Mouse (Mus musculus) mature B cell (primary cell): ENCODE measurements around the gene Lsm7.
"Not testable (repeated sequence)": the region's sequence is repeated elsewhere in the genome, so short reads cannot be mapped to it uniquely, and the experiment has no call there.

Source experiments
- in situ Hi-C: fragments of 300-500 bp; cut with MboI; formaldehyde crosslinking; loops from 2 replicates; pipeline ENCODE4 v1.14.3; 2019

Lsm7 gene

DNA sequence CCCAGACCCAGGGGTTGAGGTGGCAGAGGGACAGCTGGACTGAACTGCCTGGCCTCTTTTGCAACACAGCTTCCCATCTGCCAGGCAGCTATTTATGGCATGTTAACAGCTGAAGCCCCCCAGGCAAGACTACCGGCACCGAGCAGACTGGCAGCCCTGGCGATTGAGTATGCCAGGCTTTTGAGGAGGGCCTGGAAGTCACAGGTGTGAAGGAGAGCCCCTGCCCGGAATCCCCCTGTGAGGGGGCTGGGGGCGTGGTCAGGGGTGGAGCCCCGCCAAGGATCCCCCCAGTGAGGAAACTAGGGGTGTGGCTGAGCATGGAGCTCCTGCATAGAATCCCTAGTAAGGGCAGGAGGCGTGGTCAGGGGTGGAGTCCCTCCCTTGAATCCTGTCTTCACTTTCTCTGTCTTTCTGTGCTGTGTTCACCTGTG is 18.0 kb downstream of the Lsm7 start:
- in situ Hi-C loops = no loop called here

DNA sequence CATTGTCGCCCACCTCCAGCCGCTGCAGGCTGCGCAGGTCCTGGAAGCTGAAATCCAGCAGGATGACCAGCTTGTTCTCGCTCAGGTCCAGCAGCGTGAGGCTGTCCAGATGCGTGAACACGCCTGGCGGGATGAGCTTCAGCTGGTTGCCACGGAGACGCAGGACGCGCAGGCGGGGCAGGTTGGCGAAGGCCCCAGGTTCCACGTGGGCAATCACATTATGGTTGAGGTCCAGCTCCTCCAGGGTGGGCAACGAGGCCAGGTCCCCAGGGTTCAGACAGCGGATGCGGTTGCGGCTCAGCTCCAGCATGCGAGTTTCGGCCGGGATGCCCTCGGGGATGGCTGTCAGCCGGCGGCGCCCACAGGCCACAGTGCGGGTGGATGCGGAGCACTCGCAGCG is 19.4 kb downstream of the Lsm7 start:
- in situ Hi-C loops = no loop called here

DNA sequence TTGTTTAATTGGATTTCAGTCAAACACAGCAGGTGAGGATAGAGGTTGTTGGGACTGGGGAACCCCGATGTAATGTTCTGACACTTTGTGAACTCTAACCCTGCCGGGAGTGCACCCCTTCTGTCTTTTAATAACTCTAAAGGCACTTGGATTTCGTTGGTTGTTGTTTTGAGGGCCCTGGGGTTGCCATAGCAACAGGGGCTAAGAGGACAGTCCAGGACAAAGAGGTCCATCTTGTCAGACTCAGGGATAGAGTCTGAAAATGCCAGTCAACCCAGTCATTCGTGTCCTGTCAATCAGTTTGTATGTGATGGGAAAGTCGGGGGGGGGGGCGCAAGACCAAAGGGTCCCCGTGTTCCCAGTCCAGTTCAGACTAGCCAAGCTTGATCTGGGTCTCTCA is 22.2 kb downstream of the Lsm7 start:
- in situ Hi-C loops = no loop called here

DNA sequence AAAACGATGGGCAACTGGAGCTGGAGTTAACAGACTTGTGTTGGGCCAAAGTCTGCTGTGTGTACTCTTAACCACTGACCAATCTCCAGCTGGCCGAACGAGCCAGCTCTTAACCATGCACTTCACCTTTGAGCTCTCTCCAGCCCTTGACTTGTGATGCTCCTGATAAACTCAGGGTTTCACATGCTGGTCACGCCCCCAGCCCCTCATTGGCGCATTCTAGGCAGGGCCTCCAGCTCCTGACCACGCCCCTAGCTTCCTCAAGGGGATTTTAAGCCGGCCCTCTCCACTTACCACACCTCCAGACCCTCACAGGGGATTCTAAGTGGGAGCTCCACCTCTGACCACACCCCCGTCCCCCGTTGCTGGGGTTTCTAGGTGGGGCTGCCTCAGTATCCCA is 23.9 kb downstream of the Lsm7 start:
- in situ Hi-C loops = no loop called here

DNA sequence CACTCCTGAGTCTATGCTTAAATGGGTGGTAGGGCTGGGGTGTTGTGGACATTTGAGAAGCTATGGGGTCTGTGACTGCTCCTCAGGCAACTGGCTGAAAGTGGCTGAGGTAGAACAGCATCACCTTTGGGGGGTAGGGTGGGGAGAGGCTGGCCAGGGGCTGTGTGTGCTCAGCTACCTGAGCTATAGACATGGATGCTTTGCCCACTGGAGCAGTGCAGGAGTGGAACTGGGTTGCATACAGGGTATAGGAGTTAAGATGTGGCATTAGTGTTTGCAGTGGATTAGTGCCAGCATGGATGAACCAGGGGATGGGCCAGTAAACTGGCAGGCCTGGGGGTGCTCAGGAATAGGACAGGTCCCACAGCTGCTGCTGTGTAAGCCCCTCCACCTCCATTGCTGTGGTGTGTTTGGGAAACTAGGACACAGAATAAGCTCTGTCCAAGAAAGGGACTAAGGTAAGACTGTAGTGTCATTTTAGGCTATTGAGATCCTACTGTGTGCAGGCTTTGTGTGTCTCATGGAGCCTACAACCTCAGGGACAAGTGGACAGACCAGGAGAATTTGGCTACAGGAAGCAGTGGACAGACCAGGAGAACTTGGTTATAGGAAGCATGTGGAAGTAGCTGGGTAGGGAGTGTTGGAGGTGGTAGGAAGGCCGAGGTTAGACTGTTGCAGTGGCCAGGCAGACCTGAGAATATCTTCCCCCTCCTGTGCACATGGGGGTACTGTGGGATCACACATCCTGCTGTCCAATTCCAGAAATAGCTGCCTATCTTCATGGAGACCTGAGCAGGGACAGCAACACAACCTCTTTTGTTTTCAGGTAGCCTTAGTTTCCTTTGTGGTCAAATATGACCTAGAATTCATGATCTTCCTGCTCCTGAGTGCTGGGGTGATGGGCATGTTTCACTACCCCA is 25.4 kb downstream of the Lsm7 start:
- in situ Hi-C loops = no loop called here

DNA sequence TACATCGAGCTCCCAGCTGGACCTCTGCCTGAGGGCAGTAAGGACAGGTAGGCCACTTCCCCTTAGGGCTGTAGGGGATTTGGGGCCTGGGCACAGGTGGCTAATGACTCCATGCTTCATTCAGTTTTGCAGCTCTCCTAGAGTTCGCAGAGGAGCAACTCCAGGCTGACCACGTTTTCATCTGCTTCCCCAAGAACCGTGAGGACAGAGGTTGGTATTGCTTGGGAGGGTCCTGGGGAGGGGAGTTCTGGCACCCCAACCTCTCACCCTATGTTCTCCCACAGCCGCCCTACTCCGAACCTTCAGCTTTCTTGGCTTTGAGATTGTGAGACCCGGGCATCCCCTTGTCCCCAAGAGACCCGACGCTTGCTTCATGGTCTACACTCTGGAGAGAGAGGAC is 26.4 kb downstream of the Lsm7 start:
- in situ Hi-C loops = not testable (repeated sequence)

DNA sequence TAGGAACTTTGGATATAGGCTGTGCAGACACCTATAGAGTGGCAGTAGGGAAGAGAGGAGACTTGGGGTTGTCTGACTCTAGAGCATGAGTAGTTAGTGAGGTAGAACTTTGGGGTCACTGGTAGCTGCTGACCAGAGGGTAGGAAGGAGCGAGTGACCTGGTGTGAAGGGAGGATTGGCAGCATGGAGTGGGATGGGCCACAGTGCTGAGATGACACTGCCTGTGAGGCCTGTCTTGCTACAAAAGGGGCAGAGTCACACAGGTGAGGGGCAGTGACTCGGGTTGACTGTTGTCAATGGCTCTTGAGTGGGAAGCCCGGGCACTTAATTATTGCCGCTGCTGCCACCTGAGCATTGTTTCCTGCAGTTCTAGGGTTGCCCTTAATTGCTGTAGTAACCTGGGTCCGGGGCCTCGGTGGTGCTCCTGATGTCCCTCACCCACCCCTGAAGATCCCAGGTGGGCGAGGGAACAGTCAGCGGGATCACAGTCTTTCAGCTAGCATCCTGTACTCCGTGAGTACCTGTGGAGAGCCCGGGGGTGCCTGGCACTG is 27.1 kb downstream of the Lsm7 start:
- in situ Hi-C loops = no loop called here

DNA sequence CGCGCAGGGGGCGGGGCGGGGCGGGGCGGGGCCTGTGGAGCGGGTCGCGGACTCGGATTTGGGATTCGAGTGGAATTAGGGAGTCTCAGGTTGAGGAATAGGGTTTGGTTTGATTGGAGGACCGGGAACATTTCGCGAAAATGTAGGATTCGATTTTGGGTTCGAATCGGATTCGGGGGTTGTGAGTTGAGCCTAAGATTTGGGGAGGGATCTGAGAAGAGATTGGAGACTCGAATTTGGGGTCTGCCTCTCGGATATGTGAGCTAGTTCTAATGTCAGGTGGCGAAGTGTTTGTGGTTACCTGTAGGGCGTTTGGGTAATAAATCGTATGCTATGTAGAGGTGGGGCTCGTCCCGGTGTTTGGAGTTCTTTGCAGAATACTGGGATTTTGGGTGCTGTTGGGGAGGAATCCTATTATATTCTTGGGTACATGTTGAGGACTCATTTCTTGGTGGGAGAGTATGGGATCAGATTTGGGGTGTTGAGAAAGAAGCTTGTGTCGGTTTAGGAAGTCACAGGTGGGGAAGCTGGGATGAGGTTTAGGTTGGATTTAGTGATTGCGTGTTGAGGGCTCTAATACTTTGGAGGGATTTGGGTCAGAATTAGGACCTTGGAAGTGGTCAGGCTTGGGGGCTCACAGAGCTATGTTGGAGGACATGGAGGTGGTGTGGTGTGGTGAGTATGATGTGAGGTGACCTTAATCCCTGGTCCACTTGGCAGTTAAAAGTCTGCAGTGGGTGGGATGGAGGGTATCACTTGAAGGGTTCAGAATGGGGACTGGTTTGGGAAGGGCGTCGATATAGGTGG is 27.7 kb downstream of the Lsm7 start:
- in situ Hi-C loops = no loop called here

DNA sequence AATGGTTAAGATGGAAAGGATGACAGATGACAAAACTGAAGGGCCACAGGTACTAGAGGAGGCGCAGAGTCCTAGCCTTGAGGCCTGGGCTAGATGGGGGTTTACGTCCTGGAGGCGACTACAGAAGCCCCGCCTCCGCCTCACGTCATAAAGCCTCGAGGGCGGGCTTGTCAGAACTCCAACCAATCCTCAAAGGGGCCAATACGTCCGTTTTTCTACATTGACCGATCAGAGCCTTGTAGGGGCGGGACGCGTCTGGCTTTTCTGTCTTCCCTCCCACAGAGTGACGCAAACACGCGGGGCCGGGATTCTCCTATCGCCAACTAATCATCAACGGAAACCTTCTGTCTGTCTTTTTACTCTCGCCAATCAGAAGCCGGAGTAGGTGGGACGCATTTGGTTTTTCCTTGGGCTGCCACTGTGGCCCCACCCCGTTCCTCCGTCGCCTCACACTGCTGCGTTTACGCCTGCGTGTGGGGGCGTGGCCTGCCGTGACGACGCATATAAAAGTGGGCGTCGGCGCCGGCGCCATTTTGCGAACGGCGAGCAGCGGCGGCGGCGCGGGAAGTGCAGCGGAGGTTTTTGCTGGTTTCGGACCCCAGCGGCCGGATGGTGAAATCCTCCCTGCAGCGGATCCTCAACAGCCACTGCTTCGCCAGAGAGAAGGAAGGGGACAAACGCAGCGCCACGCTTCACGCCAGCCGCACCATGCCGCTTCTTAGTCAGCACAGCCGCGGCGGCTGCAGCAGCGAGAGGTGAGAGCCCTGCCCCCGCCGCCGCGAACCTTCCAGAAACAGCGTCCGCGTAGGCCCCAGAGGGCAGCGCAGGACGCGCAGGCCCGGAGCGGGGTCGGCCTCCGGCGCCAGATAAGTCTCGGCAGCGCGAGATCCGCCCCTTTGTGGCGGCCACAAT is 28.6 kb downstream of the Lsm7 start, which contains the start of gene Oaz1:
Oaz1 (plus strand) TSS at position 506 of the 912 bp plus-strand sequence.
- in situ Hi-C loops = no loop called here

DNA sequence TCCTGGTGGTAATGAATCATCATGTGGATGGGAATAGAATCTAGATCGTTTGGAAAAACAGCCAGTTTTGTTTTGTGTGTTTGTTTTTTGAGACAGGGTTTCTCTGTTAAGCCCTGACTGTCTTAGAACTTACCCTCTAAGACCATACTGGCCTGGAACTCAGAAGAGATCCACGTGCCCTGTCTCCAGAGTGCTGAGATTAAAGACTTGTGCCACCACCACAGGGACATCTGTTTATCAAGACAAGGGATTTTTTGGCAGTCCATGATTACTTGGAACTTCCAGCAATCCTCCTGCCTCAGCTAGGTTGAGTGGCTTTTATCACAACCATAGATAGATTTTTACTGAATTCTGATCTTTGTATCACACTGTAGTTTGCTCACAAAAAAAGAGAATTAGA is 30.2 kb downstream of the Lsm7 start:
- in situ Hi-C loops = loop anchor here (5.0 kb wide), 1 partner anchor 52 kb away; no protein-coding TSS in a partner anchor

DNA sequence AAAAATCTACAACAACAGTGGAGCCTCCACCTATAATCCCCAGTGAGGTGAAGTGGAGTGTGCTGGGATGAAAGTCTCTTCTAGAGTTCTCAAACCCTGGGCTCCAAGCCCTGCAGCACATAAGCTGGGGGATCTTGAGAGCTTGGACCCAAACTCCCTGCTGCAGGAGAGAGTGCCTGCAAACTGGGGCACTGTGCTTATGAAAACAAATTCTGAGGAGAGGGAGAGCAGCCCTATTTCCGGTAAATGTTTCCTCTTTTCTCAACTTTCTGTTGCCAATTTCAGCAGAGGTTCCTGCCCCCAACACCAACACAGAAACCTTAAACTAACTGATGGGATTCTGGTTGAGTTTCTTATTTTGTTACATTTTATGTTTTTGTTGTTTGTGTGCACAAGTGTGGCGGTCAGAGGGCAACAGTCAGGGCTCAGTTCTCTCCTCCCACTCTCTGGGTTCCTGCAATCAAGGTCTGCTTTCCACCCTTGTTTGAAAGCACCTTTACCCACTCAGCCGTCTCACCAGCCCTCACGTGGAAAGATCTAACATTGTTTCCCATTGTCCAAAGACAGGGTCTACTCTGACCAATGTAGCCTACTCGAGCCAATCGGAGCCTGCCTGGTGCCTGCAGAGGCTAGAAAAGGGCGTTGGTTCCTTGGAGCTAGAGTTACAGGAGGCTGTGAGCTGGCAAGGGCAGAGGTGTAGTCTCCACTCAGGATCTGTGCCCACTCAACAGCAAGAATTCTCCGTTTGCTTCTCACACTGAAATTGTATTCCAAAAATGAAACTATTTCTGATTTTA is 31.0 kb downstream of the Lsm7 start:
- in situ Hi-C loops = loop anchor here (5.0 kb wide), 1 partner anchor 53 kb away; no protein-coding TSS in a partner anchor

DNA sequence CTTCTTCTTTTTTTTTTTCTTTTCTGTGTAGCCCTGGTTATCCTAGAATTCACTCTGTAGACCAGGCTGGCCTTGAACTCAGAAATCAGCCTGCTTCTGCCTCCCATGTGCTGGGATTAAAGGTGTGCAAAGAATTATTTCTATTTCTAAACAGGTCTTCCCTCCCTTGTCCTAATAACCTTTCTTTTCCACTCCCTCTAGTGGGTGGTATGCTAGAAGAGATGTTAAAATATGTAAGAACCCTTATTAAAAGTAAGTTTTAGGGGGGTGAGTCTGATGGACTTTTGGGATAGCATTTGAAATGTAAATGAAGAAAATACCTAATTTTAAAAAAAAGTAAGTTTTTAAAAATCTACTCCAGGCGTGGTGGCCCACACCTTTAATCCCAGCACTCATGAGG is 31.7 kb downstream of the Lsm7 start:
- in situ Hi-C loops = loop anchor here (5.0 kb wide), 1 partner anchor 54 kb away; no protein-coding TSS in a partner anchor

DNA sequence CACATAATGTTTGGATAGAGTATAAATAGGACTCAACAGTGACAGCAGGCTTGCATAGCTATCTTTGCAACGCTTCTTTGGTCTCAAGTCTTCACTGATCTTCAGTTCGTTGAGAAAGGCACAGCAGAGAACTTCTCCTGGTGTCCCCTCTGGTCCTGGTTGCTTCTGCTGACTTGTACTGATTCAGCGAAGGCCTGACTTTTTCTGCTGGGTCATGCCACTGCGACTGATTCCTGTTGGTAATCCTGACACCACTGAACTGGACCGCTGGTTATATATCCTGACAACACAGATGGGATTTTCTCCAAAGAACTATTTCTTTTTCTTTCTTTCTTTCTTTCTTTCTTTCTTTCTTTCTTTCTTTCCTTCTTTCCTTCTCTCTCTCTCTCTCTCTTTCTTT is 32.5 kb downstream of the Lsm7 start:
- in situ Hi-C loops = loop anchor here (5.0 kb wide), 1 partner anchor 55 kb away; no protein-coding TSS in a partner anchor

DNA sequence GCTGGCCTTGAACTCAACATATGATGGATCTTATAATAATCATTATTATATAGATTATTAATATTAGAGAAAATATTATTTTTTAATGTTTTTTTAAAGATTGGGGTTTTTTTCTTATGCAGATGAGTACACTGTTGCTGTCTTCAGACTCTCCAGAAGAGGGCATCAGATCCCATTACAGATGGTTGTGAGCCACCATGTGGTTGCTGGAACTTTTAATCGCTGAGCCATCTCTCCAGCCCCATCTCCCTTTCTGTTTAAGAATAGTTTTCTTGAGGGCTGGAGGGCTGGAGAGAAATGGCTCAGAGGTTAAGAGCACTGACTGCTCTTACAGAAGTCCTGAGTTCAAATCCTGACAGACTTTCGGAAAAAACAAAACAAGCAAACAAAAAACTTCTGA is 33.0 kb downstream of the Lsm7 start:
- in situ Hi-C loops = loop anchor here (5.0 kb wide), 1 partner anchor 55 kb away; no protein-coding TSS in a partner anchor

DNA sequence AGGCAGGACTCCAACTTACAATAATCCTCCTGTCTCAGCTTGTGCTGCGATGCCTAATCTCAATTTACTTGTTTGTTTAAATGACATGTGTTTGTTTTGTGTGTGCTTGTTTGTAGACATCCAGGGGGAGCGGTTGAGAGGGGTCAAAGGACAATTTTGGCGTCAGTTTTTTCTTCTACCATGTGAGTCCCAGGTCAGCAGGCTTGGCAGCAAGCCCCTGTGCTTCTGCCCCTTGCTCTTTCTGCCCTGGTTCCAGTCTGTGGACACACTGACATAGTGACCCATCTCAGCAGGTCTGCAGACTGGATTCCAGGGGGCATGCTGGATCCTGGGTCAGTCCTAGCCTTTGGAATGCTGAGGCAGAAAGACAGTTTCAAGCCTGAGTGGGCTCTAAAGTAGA is 35.6 kb downstream of the Lsm7 start:
- in situ Hi-C loops = no loop called here

DNA sequence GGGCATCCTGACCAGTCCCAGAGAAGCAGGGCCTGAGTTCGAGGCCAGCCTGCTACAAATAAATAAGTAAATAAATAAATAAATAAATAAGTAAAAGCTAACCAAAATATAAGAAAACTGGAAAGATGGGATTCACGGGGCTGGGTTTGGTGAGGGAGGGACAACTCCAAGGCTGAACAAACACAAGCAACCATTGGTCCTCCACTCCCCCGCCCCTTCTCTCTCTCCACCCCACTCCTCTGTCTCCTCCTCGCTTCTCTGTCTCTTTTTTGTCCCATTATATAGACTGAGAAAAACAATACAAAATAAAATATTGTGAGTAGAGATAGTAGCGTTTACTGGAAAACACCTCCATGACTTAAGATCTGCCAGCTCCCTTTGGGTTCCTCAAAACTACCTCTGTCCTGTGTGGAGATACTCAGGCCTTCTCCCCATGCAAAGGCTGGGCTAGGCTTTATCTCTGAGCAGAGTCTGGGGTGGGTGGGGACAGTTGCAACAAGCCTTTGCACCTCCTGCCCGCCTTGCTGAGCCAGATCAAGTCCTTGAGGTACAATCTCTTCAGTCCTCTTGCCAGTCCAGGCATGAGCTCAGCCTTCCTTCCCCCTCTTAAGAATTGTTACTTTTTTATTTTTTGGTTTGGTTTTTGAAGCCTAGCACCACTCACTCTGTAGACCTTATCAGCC is 36.3 kb downstream of the Lsm7 start:
- in situ Hi-C loops = no loop called here

DNA sequence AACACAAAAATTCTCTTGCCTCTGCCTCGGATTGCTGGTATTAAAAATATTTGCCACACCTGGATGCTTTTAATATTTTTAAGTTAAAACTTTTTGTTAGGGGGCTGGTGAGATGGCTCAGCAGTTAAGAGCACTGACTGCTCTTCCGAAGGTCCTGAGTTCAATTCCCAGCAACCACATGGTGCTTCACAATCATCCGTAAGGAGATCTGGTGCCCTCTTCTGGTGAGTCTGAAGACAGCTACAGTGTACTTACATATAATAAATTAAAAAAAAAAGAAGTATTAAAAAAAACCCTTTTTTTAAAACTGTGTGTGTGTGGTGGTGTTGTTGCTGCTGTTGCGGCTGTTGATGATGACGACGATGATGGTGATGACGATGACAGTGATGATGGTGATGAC is 37.1 kb downstream of the Lsm7 start:
- in situ Hi-C loops = not testable (repeated sequence)

DNA sequence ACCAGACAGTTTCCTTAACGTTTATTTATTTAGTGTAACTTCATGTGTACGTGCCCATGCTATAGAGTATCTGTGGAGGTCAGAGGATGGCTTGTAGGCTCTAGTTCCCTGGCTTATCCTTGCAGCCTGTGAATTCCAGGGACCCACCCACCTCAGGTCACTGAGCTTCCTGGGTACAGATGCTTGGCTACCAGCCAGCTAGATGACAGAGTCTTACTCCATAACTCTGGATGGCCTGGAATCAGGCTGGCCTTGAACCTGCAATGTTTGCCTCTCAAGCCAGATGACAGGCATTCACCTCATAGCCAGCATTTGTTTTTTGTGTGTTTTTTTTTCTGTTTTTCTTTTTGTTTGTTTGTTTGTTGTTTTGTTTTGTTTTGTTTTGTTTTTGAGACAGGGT is 37.8 kb downstream of the Lsm7 start:
- in situ Hi-C loops = no loop called here

DNA sequence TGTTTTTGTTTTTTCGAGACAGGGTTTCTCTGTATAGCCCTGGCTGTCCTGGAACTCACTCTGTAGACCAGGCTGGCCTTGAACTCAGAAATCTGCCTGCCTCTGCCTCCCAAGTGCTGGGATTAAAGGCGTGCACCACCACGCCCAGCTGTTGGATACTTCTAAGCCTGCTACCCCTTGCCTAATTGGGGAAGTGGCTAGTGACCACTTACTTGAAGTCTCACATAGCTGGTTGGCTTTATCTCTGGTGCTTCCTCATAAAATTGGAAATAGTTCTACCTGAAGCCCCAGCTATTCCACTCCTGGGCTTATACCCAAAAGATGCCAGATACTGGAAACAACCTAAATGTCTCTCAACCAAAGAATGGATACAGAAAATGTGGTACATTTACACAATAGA is 38.7 kb downstream of the Lsm7 start:
- in situ Hi-C loops = not testable (repeated sequence)

DNA sequence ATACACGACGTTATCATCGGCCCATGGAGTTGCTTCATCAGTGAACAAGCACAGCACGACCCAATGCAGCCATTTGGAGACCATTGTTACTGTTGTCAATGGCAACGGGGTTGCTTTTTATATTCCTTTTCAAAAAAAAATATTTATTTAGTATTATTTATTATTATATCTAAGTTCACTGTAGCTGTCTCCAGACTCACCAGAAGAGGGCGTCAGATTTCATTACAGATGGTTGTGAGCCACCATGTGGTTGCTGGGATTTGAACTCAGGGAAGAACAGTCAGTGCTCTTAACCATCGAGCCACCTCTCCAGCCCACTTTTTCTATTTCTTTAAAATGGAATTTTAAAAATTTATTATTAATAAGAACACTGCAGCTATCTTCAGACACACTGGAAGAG is 40.2 kb downstream of the Lsm7 start:
- in situ Hi-C loops = no loop called here
